Mouse (Mus musculus) left cerebral cortex, postnatal 10 days (tissue): Measurements from ENCODE around the gene Prcd. TPM values are rescaled to one million over a fixed set of nuclear protein-coding genes. Genes with fewer than 3 reads are reported as not detected.
A peak's percentile ranks its signal among the peaks of the same experiment; 100 is the strongest.
"Not testable (repeated sequence)": the region's sequence is repeated elsewhere in the genome, so short reads cannot be mapped to it uniquely, and the experiment has no call there.

ENCODE experiments used
- DNase-seq, 2 experiments: peaks; one replicate each; pipeline ENCODE4 v3.0.0; 2021 to 2022; ENCODE audit warnings: low spot score in 2 of 2, mixed read lengths in 1 of 2; ENCODE audit errors: extremely low spot score in 1 of 2
- intact Hi-C: fragments of 180-260 bp; cut with DNase I; formaldehyde crosslinking; loops from one replicate; pipeline ENCODE4 v1.15.1; 2025
- total RNA-seq, 2 experiments: library from RNA; stranded (reverse); gene quantifications; 2 replicates each; pipeline ENCODE4 v1.2.3; 2021

Prcd gene
- total RNA-seq = 1 to 10 TPM; 1.7 to 3.3 TPM

DNA sequence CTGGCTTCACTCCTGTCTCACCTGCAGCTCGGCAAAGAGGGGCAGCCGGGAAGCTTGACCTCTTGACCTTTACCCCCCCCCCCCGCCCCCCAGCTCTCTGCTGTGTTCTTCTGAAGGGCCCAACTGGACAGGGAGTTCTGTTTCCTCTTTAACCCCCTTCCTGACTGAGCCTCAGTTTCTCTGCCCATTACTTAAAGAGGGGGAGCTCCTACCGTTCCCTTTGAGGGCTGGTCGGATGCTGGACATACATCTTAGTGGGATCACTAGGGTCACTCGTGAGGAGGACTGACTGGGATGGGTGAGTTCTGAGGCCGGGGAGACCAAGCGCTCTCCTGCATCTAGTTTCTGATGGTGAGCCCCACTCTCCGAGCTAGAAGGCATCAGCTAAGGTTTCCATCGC, at the start of gene Prcd:
Prcd (plus strand) TSS at position 301 of the 400 bp plus-strand sequence.
- intact Hi-C loops = no loop called here
- DNase-seq = no peak

DNA sequence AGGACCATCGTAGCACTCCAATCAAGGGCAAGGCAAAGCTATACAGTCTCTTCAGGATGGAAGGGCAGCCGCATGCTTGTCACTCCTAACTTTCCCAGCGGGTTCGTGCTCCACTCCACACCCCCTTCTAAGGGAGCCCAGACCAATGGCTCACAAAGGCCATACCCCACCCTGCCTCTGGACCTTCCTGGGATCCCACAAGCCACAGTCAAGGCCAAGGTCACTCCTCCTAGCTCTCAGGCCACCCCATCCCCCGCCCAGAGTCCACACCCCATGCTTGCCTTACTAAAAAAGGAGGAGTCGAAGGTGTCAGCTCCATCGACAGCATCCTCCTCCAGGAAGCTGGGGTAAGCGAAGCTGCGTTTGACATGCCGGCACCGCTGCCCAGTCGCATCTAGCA, 49.2 kb upstream of the Prcd start:
- intact Hi-C loops = no loop called here
- peak in 1 of 2 experiments; percentile 23 for DNase-seq

DNA sequence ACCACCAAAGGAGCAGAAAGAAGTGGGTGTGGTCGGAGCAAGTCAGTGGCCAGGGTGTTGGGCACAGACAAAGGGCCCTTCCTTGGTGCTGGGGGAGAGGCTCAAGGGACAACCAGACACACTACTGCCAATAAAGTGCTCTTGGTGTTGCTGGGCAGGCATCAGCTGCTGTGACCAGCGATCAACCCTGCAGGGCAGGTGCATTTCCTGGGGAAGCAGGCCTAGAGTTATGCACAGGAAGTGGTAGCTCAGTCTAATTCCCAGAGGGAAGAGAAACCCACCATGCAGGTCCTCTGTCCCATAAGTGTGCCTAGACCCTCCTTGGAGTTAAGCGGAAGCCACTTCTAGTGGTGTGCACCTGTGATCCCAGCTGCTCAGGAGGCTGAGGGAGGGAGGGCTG, 45.6 kb upstream of the Prcd start:
- intact Hi-C loops = no loop called here
- DNase-seq = no peak

DNA sequence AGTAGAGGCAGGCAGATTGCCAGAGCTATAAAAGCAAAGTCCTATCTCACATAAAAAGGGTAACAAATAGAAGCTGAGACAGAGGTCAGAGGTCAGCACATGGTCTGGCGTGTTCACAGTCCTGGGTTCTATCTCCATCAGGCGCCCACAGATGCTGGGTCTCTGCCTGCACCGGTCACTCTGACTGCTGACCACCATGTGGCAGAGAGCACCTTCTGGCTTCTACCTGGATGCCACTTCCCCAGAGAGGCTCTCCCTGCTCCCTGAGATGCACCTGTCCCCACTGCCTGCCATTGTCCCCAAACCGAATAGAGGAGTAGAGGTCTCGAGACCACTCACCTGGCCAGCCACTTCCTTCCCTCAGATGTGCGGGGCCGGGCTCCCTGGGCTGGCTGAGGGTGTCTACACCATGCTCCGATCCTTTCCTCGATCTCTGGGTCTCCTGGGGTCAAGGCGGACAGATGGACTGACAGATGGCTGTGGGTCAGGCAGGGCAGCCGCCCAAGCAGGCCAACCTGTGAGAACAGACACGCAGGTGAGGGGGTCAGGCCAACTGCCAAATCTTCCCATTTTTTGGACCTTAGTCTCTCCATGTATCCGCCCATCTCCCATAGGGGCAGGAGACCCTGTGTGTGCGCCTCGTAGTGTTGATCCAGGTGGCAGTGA, 43.2 kb upstream of the Prcd start:
- intact Hi-C loops = no loop called here
- peak in 1 of 2 experiments; percentile 22 for DNase-seq

DNA sequence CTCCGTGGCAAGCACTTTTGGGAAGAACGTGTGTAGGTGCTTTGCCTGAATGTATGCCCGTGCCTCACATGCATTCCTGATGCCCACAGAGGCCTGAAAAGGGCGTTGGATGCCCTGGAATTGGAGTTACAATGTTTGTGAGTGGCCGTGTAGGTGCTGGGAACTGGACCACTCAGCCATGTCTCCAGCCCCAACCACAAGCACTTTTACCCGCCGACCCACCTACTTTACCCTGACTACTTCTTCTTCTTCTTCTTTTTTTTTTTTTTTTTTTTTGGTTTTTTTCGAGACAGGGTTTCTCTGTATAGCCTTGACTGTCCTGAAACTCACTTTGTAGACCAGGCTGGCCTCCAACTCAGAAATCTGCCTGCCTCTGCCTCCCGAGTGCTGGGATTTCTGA, 42.2 kb upstream of the Prcd start:
- intact Hi-C loops, DNase-seq: not testable (repeated sequence)

DNA sequence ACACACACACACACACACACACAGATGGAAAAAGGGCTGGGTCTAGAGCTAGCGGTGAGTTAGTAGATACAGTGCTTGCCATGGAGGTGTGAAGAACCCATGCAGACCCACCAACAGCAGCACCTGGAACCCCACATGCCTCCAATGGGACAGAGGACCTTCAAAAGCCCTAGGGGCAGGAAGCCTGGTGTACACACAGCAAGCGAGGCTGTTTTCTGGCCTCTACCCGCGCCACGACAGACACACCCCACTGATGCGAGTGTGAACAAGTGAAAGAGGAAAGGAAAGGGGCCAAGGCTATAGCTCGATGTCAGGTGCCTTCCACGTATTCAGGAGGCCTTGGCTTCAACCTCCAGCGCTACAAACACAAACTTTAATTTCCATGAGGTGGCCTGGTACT, 41.5 kb upstream of the Prcd start:
- DNase-seq = no peak
- intact Hi-C loops = no loop called here

DNA sequence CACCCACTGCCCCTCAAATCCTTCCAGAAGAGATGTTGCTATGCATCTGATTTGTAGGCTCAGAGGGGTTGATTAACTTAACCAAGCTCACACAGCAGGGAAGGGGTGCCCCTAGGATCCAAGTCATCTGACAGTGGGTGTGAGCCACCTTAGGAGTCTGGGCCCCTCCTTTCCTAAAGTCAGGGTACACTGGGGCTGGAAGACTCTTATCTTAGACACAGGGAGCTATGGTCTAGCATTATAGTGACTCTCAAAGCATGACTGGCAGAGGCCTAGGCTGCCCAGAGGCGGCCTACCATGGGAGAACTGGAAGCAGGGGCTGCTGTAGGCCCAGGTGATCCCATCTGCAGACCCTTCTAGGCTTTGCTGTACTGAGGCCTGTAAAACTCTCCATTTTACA, 40.8 kb upstream of the Prcd start:
- intact Hi-C loops = no loop called here

GRCm38 (mm10) chr11:116613234-116613633, 40.1 kb upstream of the Prcd start:
- intact Hi-C loops = no loop called here
- no peak for DNase-seq

More for the DNA sequence above, 40.8 kb upstream of the Prcd start:
- DNase-seq = no peak

GRCm38 (mm10) chr11:116615735-116616437, 37.4 kb upstream of the Prcd start:
- peak in 1 of 2 experiments; percentile 72 for DNase-seq
- intact Hi-C loops = no loop called here

DNA sequence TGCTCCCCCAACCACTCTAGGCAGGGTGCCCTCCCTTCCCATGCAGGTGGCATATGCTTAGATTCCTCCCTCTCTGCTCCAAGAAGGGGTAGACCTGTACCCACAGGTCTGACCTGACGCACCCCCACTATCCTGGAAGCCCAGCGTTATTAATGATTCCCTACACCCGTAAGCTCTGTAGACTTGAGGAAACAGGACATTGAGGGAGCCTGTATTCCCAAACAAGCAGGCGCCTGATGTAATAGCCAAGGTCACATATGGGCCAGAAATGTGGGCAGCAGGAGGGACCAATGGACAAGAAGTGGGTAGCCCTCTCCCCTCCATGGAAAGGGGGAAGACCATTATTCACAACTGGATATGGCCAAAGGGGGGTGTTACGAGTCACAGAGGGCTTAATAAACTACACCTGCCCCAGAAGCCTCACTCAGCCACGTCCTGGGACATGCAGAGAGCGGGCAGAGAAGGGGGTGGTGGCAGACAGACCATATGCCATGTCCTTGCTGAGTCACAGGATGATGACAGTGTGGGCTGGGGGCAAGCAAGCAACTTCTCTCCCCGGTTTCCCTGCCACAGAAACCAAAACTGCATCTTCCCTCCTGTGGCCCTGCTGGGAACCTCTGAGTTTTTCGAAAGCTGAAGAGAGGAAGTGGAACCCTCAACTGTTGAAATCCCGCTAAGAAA, 36.8 kb upstream of the Prcd start:
- intact Hi-C loops = no loop called here
- DNase-seq = no peak

GRCm38 (mm10) chr11:116617641-116618040, 35.7 kb upstream of the Prcd start:
- no peak for DNase-seq

DNA sequence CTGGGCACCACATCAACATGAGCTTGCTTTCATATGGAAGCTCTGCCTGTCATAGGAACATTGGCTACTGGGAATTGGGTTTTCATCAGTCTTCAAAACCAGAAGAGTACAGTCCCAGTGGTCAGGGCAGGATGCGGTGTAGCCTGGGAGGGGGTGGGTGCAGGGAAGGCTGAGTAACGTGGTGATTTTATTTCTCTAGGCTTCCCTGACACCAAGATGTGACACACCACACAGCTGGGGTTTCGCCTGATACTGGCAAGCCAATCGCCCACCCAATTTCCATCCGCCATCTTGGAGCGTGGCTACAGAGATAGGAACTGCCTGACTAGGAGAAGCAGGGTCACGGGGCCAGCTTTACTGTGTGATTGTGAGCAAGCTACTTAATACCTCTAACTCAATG, 34.7 kb upstream of the Prcd start:
- intact Hi-C loops = no loop called here
- DNase-seq = no peak

More at GRCm38 (mm10) chr11:116617641-116618040, 35.7 kb upstream of the Prcd start:
- intact Hi-C loops = no loop called here

GRCm38 (mm10) chr11:116619156-116619555, 34.2 kb upstream of the Prcd start:
- DNase-seq = no peak
- intact Hi-C loops = no loop called here

DNA sequence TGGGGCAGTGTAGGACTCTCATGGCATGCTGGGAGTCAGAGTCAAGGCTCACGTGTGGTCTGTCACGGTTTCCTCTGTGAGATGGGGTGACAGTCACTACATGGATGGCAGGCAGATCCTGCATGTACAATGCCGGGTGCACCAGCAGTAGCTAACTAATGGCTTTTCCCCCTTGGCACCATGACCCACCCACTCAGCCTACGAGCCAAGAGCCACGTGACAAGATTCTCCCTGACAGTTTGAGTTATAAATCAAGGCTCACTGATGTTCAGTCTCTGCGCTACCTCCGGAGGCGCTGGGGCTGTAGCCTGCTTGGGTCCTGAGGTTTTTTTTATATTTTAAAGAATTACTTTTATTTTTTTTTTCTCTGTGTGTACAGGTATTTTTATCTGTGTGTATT, 33.8 kb upstream of the Prcd start:
- DNase-seq = no peak
- intact Hi-C loops = no loop called here

DNA sequence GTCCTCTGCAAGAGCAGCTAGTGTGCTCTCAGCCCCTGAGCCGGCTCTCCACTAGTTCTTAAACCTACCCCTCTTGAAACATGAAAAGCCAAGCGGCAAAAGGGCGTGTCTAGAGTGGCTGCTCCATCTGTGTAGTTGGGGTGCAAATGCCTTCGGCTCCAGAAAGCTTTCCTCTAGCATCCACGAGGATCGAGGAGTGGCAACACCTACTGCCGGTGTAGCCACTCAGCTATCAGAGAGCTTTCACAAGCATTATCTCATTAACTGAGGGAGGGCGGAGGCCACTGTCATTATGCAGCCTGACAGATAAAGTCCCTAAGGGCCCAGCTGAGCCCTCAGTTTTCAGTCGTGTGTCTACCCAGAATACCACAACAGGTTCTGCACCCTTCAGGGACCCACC, 33.3 kb upstream of the Prcd start:
- intact Hi-C loops = loop anchor here (10.0 kb wide), 1 partner anchor 125 kb away; the partner anchor contains the start of gene Prpsap1
- DNase-seq = no peak

GRCm38 (mm10) chr11:116620559-116621253, 32.6 kb upstream of the Prcd start:
- DNase-seq = no peak
- intact Hi-C loops = loop anchor here (10.0 kb wide), 1 partner anchor 126 kb away; the partner anchor contains the start of gene Prpsap1

GRCm38 (mm10) chr11:116621258-116621704, 32.1 kb upstream of the Prcd start:
- DNase-seq = peak in 1 of 2 experiments; percentile 66
- intact Hi-C loops = loop anchor here (10.0 kb wide), 1 partner anchor 126 kb away; the partner anchor contains the start of gene Prpsap1

- intact Hi-C loops = loop anchor here (10.0 kb wide), 1 partner anchor 129 kb away; the partner anchor contains the start of gene Prpsap1
Measured at GRCm38 (mm10) chr11:116623281-116624124, 29.8 kb upstream of the Prcd start.

More at GRCm38 (mm10) chr11:116623281-116624124, 29.8 kb upstream of the Prcd start:
- no peak for DNase-seq
